Comparison of ENCODE assay signal across 9 mouse cellular contexts in genomic region chr2:173250411-173250810, GRCm38 (mm10). TPM values are rescaled to one million over a fixed set of nuclear protein-coding genes. Genes with fewer than 3 reads are reported as not detected.
DNase-seq lines count a peak whose midpoint lies in the region; ATAC-seq and TF ChIP-seq lines count a peak whose summit lies in the region.
"Had no signal": no experiment of that assay in that cellular context is flagged by ENCODE, and none has a peak within 500 bp of the region (broad histone marks: within the 10 kb centered on the region; RNA-seq: fewer than 3 reads in every experiment).

No protein-coding gene starts in this region.

- no peaks in the 10 kb centered on the region for H3K9me3 ChIP-seq in midbrain, embryonic 12.5 days
- H3K9me3 ChIP-seq in midbrain, embryonic 11.5 days (ENCODE audit: control insufficient read depth, low read length) = no peaks in the 10 kb centered on the region
- no peaks in the 10 kb centered on the region for H3K9me3 ChIP-seq in intestine, postnatal 0 days (ENCODE audit: control insufficient read depth)
- no peaks in the 10 kb centered on the region for H3K9me3 ChIP-seq in neural tube, embryonic 14.5 days (ENCODE audit: control insufficient read depth, low read length)

- H3K27me3 ChIP-seq in midbrain, embryonic 12.5 days = peaks cover 21% of the 10 kb centered on the region
- H3K27me3 ChIP-seq in midbrain, embryonic 11.5 days (ENCODE audit: control insufficient read depth, insufficient read depth, low read length) = 0 out of 2 replicates have a peak, but pooled peaks cover 4% of the 10 kb centered on the region
- no peaks in the 10 kb centered on the region for H3K27me3 ChIP-seq in intestine, postnatal 0 days (replicated peaks; ENCODE audit: control insufficient read depth, insufficient read depth, low read length)
- H3K27me3 ChIP-seq in neural tube, embryonic 14.5 days (ENCODE audit: control insufficient read depth, insufficient read depth, low read length) = no peaks in the 10 kb centered on the region

- intact Hi-C loops in gastrocnemius, adult 2 months (cut with DNase I) = no loop called here

- H3K27ac ChIP-seq in gastrocnemius, adult 2 months = peak overlapping the region; percentile 16; the same call in 1 of the 2 replicates
- H3K27ac ChIP-seq in midbrain, embryonic 12.5 days (replicated peaks) = 0 out of 2 replicates have a peak overlapping the region, but pooled peaks have one; percentile 25
- H3K27ac ChIP-seq in midbrain, embryonic 11.5 days (ENCODE audit: low read depth, low read length) = no peak overlapping the region
- H3K27ac ChIP-seq in intestine, postnatal 0 days (ENCODE audit: low read depth, low read length) = no peak overlapping the region
- no peak overlapping the region; the same call in 1 of the 2 replicates for H3K27ac ChIP-seq in neural tube, embryonic 14.5 days (ENCODE audit: low read depth, low read length)

- whole genome bisulfite sequencing in midbrain, embryonic 12.5 days = 29% methylated on average over 2 of the region's 2 CpGs
- 28% methylated on average over 2 of the region's 2 CpGs for WGBS in midbrain, embryonic 11.5 days
- 25% methylated on average over 2 of the region's 2 CpGs for WGBS in intestine, postnatal 0 days
- WGBS in neural tube, embryonic 14.5 days = 36% methylated on average over 2 of the region's 2 CpGs

- H3K4me1 ChIP-seq in midbrain, embryonic 12.5 days = peaks cover 84% of the 10 kb centered on the region
- H3K4me1 ChIP-seq in midbrain, embryonic 11.5 days (ENCODE audit: control insufficient read depth, insufficient read depth, low read length) = peaks cover 50% of the 10 kb centered on the region
- peaks cover 15% of the 10 kb centered on the region for H3K4me1 ChIP-seq in intestine, postnatal 0 days (replicated peaks; ENCODE audit: control insufficient read depth, insufficient read depth, low read length)
- peaks cover 57% of the 10 kb centered on the region for H3K4me1 ChIP-seq in neural tube, embryonic 14.5 days (ENCODE audit: control insufficient read depth, insufficient read depth, low read length)

- no peak for DNase-seq in gastrocnemius, adult 2 months
- DNase-seq in gastrocnemius, adult 8-10 months (ENCODE audit: low spot score in 2 of 2) = no peak
- no peak for DNase-seq in midbrain, embryonic 11.5 days (ENCODE audit: low spot score, missing footprints)
- DNase-seq in cerebellum, adult 18-20 months = no peak
- no peak for DNase-seq in layer of hippocampus, adult 9-11 months

- no peak overlapping the region for H3K9ac ChIP-seq in midbrain, embryonic 12.5 days (replicated peaks)
- no peak overlapping the region for H3K9ac ChIP-seq in midbrain, embryonic 11.5 days (ENCODE audit: low read length)
- no peak overlapping the region for H3K9ac ChIP-seq in intestine, postnatal 0 days (ENCODE audit: low read depth, low read length)
- 0 out of 2 replicates have a peak overlapping the region, but pooled peaks have one; percentile 11 for H3K9ac ChIP-seq in neural tube, embryonic 14.5 days (replicated peaks; ENCODE audit: low read depth, low read length)

- H3K4me3 ChIP-seq in gastrocnemius, adult 2 months = no peak overlapping the region
- no peak overlapping the region for H3K4me3 ChIP-seq in midbrain, embryonic 12.5 days
- H3K4me3 ChIP-seq in midbrain, embryonic 11.5 days (ENCODE audit: low read depth, low read length) = no peak overlapping the region
- no peak overlapping the region for H3K4me3 ChIP-seq in intestine, postnatal 0 days (ENCODE audit: low read depth, low read length)
- H3K4me3 ChIP-seq in neural tube, embryonic 14.5 days (ENCODE audit: low read depth, low read length) = no peak overlapping the region

- ATAC-seq in midbrain, embryonic 12.5 days (ENCODE audit: low FRiP score, low read depth) = no peak
- ATAC-seq in midbrain, embryonic 11.5 days (ENCODE audit: low FRiP score) = no peak
- peak; percentile 15; the same call in 1 of the 2 replicates for ATAC-seq in intestine, postnatal 0 days
- no peak for ATAC-seq in neural tube, embryonic 14.5 days (ENCODE audit: low read depth)

- no peak overlapping the region for H3K4me2 ChIP-seq in midbrain, embryonic 12.5 days (replicated peaks)
- H3K4me2 ChIP-seq in midbrain, embryonic 11.5 days = no peak overlapping the region
- no peak overlapping the region for H3K4me2 ChIP-seq in intestine, postnatal 0 days (replicated peaks; ENCODE audit: low read depth)
- H3K4me2 ChIP-seq in neural tube, embryonic 14.5 days (ENCODE audit: low read depth, low read length) = no peak overlapping the region

- H3K36me3 ChIP-seq in midbrain, embryonic 12.5 days = no peaks in the 10 kb centered on the region
- H3K36me3 ChIP-seq in midbrain, embryonic 11.5 days (ENCODE audit: control insufficient read depth, insufficient read depth, low read length) = no peaks in the 10 kb centered on the region
- H3K36me3 ChIP-seq in intestine, postnatal 0 days (ENCODE audit: control insufficient read depth, insufficient read depth) = no peaks in the 10 kb centered on the region
- H3K36me3 ChIP-seq in neural tube, embryonic 14.5 days (ENCODE audit: control insufficient read depth, insufficient read depth, low read length) = no peaks in the 10 kb centered on the region

- TF ChIP-seq CTCF in gastrocnemius, adult 2 months (IDR thresholded peaks at IDR 0.05) = no peak
- TF ChIP-seq CTCF in intestine, postnatal 0 days (IDR thresholded peaks at IDR 0.05; ENCODE audit: low read depth) = no peak

RNA-seq across cellular contexts. Expression of gene Pmepa1, which starts 25.9 kb away (rescaled TPM):
- 10 to 100 TPM; 20.0 to 24.4 TPM for total RNA-seq in gastrocnemius, adult 2 months (2021)
- total RNA-seq in gastrocnemius, adult 8-10 months (2022) = 10 to 100 TPM; 10.8 to 23.7 (median 18.9) TPM
- polyA plus RNA-seq in midbrain, embryonic 12.5 days (2016; fragmentation: Nextera tagmentation; extraction: Ambion mirVana) = 4.6 and 4.8 TPM in 2 replicates
- polyA plus RNA-seq in midbrain, embryonic 11.5 days (2014; fragmentation: Nextera tagmentation; extraction: Ambion mirVana) = 3.2 and 3.4 TPM in 2 replicates
- polyA plus RNA-seq in intestine, postnatal 0 days (2015; fragmentation: Nextera tagmentation; extraction: Ambion mirVana) = 5.9 and 6.4 TPM in 2 replicates
- polyA plus RNA-seq in neural tube, embryonic 14.5 days (2014; fragmentation: Nextera tagmentation; extraction: Ambion mirVana) = 5.6 and 6.8 TPM in 2 replicates

RNA-seq across cellular contexts. Expression of gene Zbp1, which starts 31.7 kb away (rescaled TPM):
- total RNA-seq in gastrocnemius, adult 2 months (2021) = not detected
- under 1 TPM in 1 of 4 experiments, not detected in 3; 0.54 TPM for total RNA-seq in gastrocnemius, adult 8-10 months (2022)
- polyA plus RNA-seq in midbrain, embryonic 12.5 days (2016; fragmentation: Nextera tagmentation; extraction: Ambion mirVana) = 0.63 and 0.80 TPM in 2 replicates
- polyA plus RNA-seq in midbrain, embryonic 11.5 days (2014; fragmentation: Nextera tagmentation; extraction: Ambion mirVana) = 0.46 and 0.55 TPM in 2 replicates
- 13.9 and 14.0 TPM in 2 replicates for polyA plus RNA-seq in intestine, postnatal 0 days (2015; fragmentation: Nextera tagmentation; extraction: Ambion mirVana)
- polyA plus RNA-seq in neural tube, embryonic 14.5 days (2014; fragmentation: Nextera tagmentation; extraction: Ambion mirVana) = 0.12 TPM in 1 of 2 replicates, not detected in the other
- total RNA-seq: layer of hippocampus, postnatal 14 days had no signal

Comparison
In these comparisons a context has a peak if more than half of its experiments do, and no peak if none do; other contexts are left out.
1. H3K27ac ChIP-seq: peak in gastrocnemius, adult 2 months (single experiment) and midbrain, embryonic 12.5 days (single experiment); none in midbrain, embryonic 11.5 days (single experiment), intestine, postnatal 0 days (single experiment) and neural tube, embryonic 14.5 days (single experiment).